Mouse (Mus musculus): ENCODE measurements at regions not wholly inside any gene's neighbourhood (a gene's known extent, or its start where the extent isn't known, plus 50 kb on each side); places are given as distances from the start of the nearest gene placed in this dataset.

GRCm38 (mm10) chr6:50974961-50975360, 320.7 kb upstream of the Npvf start:
- Histone ChIP-seq H3K27ac (no peak overlapping the region), H3K9me3 (replicated peaks; ENCODE audit: low read length) (no peaks in the 10 kb centered on the region), H3K4me3 (replicated peaks; ENCODE audit: low read depth, low read length) (no peak overlapping the region), H3K4me2 (ENCODE audit: low read length) (no peak overlapping the region), H3K4me1 (replicated peaks; ENCODE audit: insufficient read depth, low read length) (peaks cover 22% of the 10 kb centered on the region), H3K27me3 (ENCODE audit: insufficient read depth, low read length) (no peaks in the 10 kb centered on the region), H3K36me3 (ENCODE audit: insufficient read depth, low read length) (no peaks in the 10 kb centered on the region), H3K9ac (ENCODE audit: low read depth, low read length) (no peak overlapping the region)
- no peak for DNase-seq (ENCODE audit: low spot score)
- WGBS = 20% methylated on average over 1 of the region's 1 CpGs
- no peak for ATAC-seq (replicated peaks; ENCODE audit: low FRiP score, low read depth)
- TF ChIP-seq CTCF (IDR thresholded peaks at IDR 0.05; ENCODE audit: low read depth) = no peak

GRCm38 (mm10) chr6:50976973-50977372, 322.7 kb upstream of the Npvf start:
- DNase-seq (ENCODE audit: low spot score) (no peak), ATAC-seq (replicated peaks; ENCODE audit: low FRiP score, low read depth) (no peak)
- 25% methylated on average over 7 of the region's 7 CpGs for WGBS
- Histone ChIP-seq H3K27me3 (ENCODE audit: insufficient read depth, low read length) (no peaks in the 10 kb centered on the region), H3K27ac (peak overlapping the region; percentile 80; the same call in 1 of the 2 replicates), H3K9ac (ENCODE audit: low read depth, low read length) (no peak overlapping the region), H3K4me2 (ENCODE audit: low read length) (no peak overlapping the region), H3K36me3 (ENCODE audit: insufficient read depth, low read length) (no peaks in the 10 kb centered on the region), H3K4me3 (replicated peaks; ENCODE audit: low read depth, low read length) (no peak overlapping the region), H3K4me1 (replicated peaks; ENCODE audit: insufficient read depth, low read length) (peaks cover 26% of the 10 kb centered on the region), H3K9me3 (replicated peaks; ENCODE audit: low read length) (no peaks in the 10 kb centered on the region)
- no peak for TF ChIP-seq CTCF (IDR thresholded peaks at IDR 0.05; ENCODE audit: low read depth)

- Histone ChIP-seq H3K9ac (ENCODE audit: low read depth, low read length) (no peak overlapping the region), H3K4me2 (ENCODE audit: low read length) (no peak overlapping the region), H3K9me3 (replicated peaks; ENCODE audit: low read length) (no peaks in the 10 kb centered on the region), H3K27me3 (ENCODE audit: insufficient read depth, low read length) (no peaks in the 10 kb centered on the region), H3K36me3 (ENCODE audit: insufficient read depth, low read length) (no peaks in the 10 kb centered on the region), H3K4me3 (replicated peaks; ENCODE audit: low read depth, low read length) (no peak overlapping the region), H3K4me1 (replicated peaks; ENCODE audit: insufficient read depth, low read length) (peaks cover 23% of the 10 kb centered on the region), H3K27ac (peak overlapping the region; percentile 80)
- 12% methylated on average over 8 of the region's 8 CpGs for WGBS
- no peak for TF ChIP-seq CTCF (IDR thresholded peaks at IDR 0.05; ENCODE audit: low read depth)
- DNase-seq (ENCODE audit: low spot score) (peak; percentile 79), ATAC-seq (replicated peaks; ENCODE audit: low FRiP score, low read depth) (peak; percentile 38; the same call in 1 of the 2 replicates)
Observed at GRCm38 (mm10) chr6:50977381-50977780, 323.1 kb upstream of the Npvf start.

- H3K27ac ChIP-seq = peak overlapping the region; percentile 80
- H3K4me1 ChIP-seq (replicated peaks; ENCODE audit: insufficient read depth, low read length) = peaks cover 26% of the 10 kb centered on the region
- H3K4me3 ChIP-seq (replicated peaks; ENCODE audit: low read depth, low read length) = no peak overlapping the region
- no peak for DNase-seq (ENCODE audit: low spot score)
- 47% methylated on average over 4 of the region's 4 CpGs for WGBS
- H3K4me2 ChIP-seq (ENCODE audit: low read length) = no peak overlapping the region
- ATAC-seq (replicated peaks; ENCODE audit: low FRiP score, low read depth) = no peak
- no peak for TF ChIP-seq CTCF (IDR thresholded peaks at IDR 0.05; ENCODE audit: low read depth)
- no peaks in the 10 kb centered on the region for H3K27me3 ChIP-seq (ENCODE audit: insufficient read depth, low read length)
- no peak overlapping the region for H3K9ac ChIP-seq (ENCODE audit: low read depth, low read length)
- no peaks in the 10 kb centered on the region for H3K36me3 ChIP-seq (ENCODE audit: insufficient read depth, low read length)
- H3K9me3 ChIP-seq (replicated peaks; ENCODE audit: low read length) = no peaks in the 10 kb centered on the region
Observed at GRCm38 (mm10) chr6:50978016-50978415, 323.8 kb upstream of the Npvf start.

GRCm38 (mm10) chr6:50978571-50978970, 324.3 kb upstream of the Npvf start:
- WGBS = 24% methylated on average over 3 of the region's 3 CpGs
- H3K36me3 ChIP-seq (ENCODE audit: insufficient read depth, low read length) = no peaks in the 10 kb centered on the region
- H3K4me1 ChIP-seq (replicated peaks; ENCODE audit: insufficient read depth, low read length) = peaks cover 31% of the 10 kb centered on the region
- H3K27ac ChIP-seq = peak overlapping the region; percentile 80
- DNase-seq (ENCODE audit: low spot score) = peak; percentile 85
- no peak overlapping the region for H3K9ac ChIP-seq (ENCODE audit: low read depth, low read length)
- no peak overlapping the region for H3K4me3 ChIP-seq (replicated peaks; ENCODE audit: low read depth, low read length)
- H3K9me3 ChIP-seq (replicated peaks; ENCODE audit: low read length) = no peaks in the 10 kb centered on the region
- ATAC-seq (replicated peaks; ENCODE audit: low FRiP score, low read depth) = no peak
- no peaks in the 10 kb centered on the region for H3K27me3 ChIP-seq (ENCODE audit: insufficient read depth, low read length)
- H3K4me2 ChIP-seq (ENCODE audit: low read length) = no peak overlapping the region
- TF ChIP-seq CTCF (IDR thresholded peaks at IDR 0.05; ENCODE audit: low read depth) = no peak

- H3K4me3 ChIP-seq (replicated peaks; ENCODE audit: low read depth, low read length) = no peak overlapping the region
- no peaks in the 10 kb centered on the region for H3K9me3 ChIP-seq (replicated peaks; ENCODE audit: low read length)
- ATAC-seq (replicated peaks; ENCODE audit: low FRiP score, low read depth) (no peak), DNase-seq (ENCODE audit: low spot score) (no peak)
- H3K4me1 ChIP-seq (replicated peaks; ENCODE audit: insufficient read depth, low read length) = peaks cover 36% of the 10 kb centered on the region
- no peaks in the 10 kb centered on the region for H3K27me3 ChIP-seq (ENCODE audit: insufficient read depth, low read length)
- 0 out of 2 replicates have a peak overlapping the region, but pooled peaks have one; percentile 34 for H3K27ac ChIP-seq
- H3K36me3 ChIP-seq (ENCODE audit: insufficient read depth, low read length) = no peaks in the 10 kb centered on the region
- no peak overlapping the region for H3K4me2 ChIP-seq (ENCODE audit: low read length)
- H3K9ac ChIP-seq (ENCODE audit: low read depth, low read length) = no peak overlapping the region
- WGBS = 40% methylated on average over 1 of the region's 1 CpGs
- TF ChIP-seq CTCF (IDR thresholded peaks at IDR 0.05; ENCODE audit: low read depth) = no peak
Observed at GRCm38 (mm10) chr6:50979764-50980163, 325.5 kb upstream of the Npvf start.

GRCm38 (mm10) chr6:50980311-50980710, 326.1 kb upstream of the Npvf start:
- H3K9ac ChIP-seq (ENCODE audit: low read depth, low read length) = no peak overlapping the region
- DNase-seq (ENCODE audit: low spot score) (no peak), ATAC-seq (replicated peaks; ENCODE audit: low FRiP score, low read depth) (no peak)
- no peaks in the 10 kb centered on the region for H3K9me3 ChIP-seq (replicated peaks; ENCODE audit: low read length)
- no peaks in the 10 kb centered on the region for H3K27me3 ChIP-seq (ENCODE audit: insufficient read depth, low read length)
- WGBS = 40% methylated on average over 4 of the region's 4 CpGs
- TF ChIP-seq CTCF (IDR thresholded peaks at IDR 0.05; ENCODE audit: low read depth) = no peak
- H3K36me3 ChIP-seq (ENCODE audit: insufficient read depth, low read length) = no peaks in the 10 kb centered on the region
- H3K4me2 ChIP-seq (ENCODE audit: low read length) = no peak overlapping the region
- H3K4me3 ChIP-seq (replicated peaks; ENCODE audit: low read depth, low read length) = no peak overlapping the region
- peak overlapping the region; percentile 14; the same call in 1 of the 2 replicates for H3K27ac ChIP-seq
- peaks cover 36% of the 10 kb centered on the region for H3K4me1 ChIP-seq (replicated peaks; ENCODE audit: insufficient read depth, low read length)
